Mouse (Mus musculus) liver, embryonic 14.5 days (tissue): ENCODE measurements around the gene Rps27l. TPM values are rescaled to one million over a fixed set of nuclear protein-coding genes. Genes with fewer than 3 reads are reported as not detected.

ENCODE experiments used
- ATAC-seq: fragments of 200-750 bp; cut with Nextera tagmentation; 2 replicates; pipeline ENCODE4 v1.8.0; 2017; ENCODE audit warnings: moderate number of reproducible peaks, mild to moderate bottlenecking, moderate library complexity; ENCODE audit not compliant: insufficient read depth
- DNase-seq, 3 experiments: peaks; one replicate each; pipeline ENCODE4 v3.0.0-alpha.2; 2012 to 2013; ENCODE audit warnings: low read depth in 3 of 3, low spot score in 3 of 3
- H3K27ac ChIP-seq: fragments of 300-500 bp; sonication (generic); 2 replicates; pipeline ENCODE4 v1.5.1; 2014; ENCODE audit warnings: moderate library complexity, mild to moderate bottlenecking, control low read depth, inconsistent platforms
- H3K27me3 ChIP-seq: fragments of 300-500 bp; sonication (generic); 2 replicates; pipeline ENCODE4 v1.6.1; 2014; ENCODE audit warnings: mild to moderate bottlenecking, low read length, moderate library complexity; ENCODE audit not compliant: control insufficient read depth, insufficient read depth
- H3K36me3 ChIP-seq: fragments of 300-500 bp; sonication (generic); replicated peaks from 2 replicates; pipeline ENCODE4 v1.6.1; 2014; ENCODE audit warnings: low read depth; ENCODE audit not compliant: control insufficient read depth, insufficient read depth
- H3K4me1 ChIP-seq, 2 experiments: fragments of 200-500 bp in 1 of 2; fragments of 300-500 bp in 1 of 2; sonication (generic) in 1 of 2; replicated peaks; 2 replicates each; pipeline ENCODE4 v1.6.1; 2012 to 2014; ENCODE audit warnings: antibody characterized with exemption in 1 of 2, inconsistent platforms in 1 of 2, low read length in 1 of 2; ENCODE audit not compliant: control insufficient read depth in 2 of 2, insufficient read depth in 2 of 2
- H3K4me2 ChIP-seq: fragments of 300-500 bp; sonication (generic); 2 replicates; pipeline ENCODE4 v1.6.1; 2014; ENCODE audit warnings: low read depth, mild to moderate bottlenecking, control low read depth, moderate library complexity
- H3K4me3 ChIP-seq, 2 experiments: fragments of 200-500 bp in 1 of 2; fragments of 300-500 bp in 1 of 2; sonication (generic) in 1 of 2; 2 replicates each; pipeline ENCODE4 v1.5.1; 2012 to 2014; ENCODE audit warnings: low read depth in 2 of 2, low read length in 2 of 2, mild to moderate bottlenecking in 2 of 2, control low read depth in 1 of 2, inconsistent platforms in 1 of 2, moderate library complexity in 1 of 2; ENCODE audit not compliant: insufficient read depth in 1 of 2
- H3K9ac ChIP-seq: fragments of 300-500 bp; sonication (generic); replicated peaks from 2 replicates; pipeline ENCODE4 v1.6.1; 2014; ENCODE audit warnings: mild to moderate bottlenecking, control low read depth, moderate library complexity
- H3K9me3 ChIP-seq: fragments of 300-500 bp; sonication (generic); 2 replicates; pipeline ENCODE4 v1.6.1; 2016; ENCODE audit warnings: low read length, mixed read lengths; ENCODE audit not compliant: control insufficient read depth
- CTCF ChIP-seq: IDR thresholded peaks from 2 replicates; pipeline ENCODE4 v1.5.1; 2016; ENCODE audit warnings: antibody characterized with exemption, low read depth, control low read depth
- EP300 ChIP-seq: IDR thresholded peaks from 2 replicates; pipeline ENCODE4 v1.6.1; 2016; ENCODE audit warnings: antibody characterized with exemption, low read depth
- WGBS: fragments of 180-500 bp; shearing (Covaris S2); extraction: QIAGEN DNeasy Blood & Tissue Kit; methylation state at CpG from one replicate; pipeline ENCODE4 v1.1.7; 2014; ENCODE audit not compliant: insufficient replicate concordance; 5-methylcytosine and 5-hydroxymethylcytosine counted together
- polyA plus RNA-seq, 2 experiments: library from polyadenylated mRNA; depleted of rRNA in 1 of 2; stranded (reverse) in 1 of 2; unstranded in 1 of 2; fragments of >200 nt; fragmentation: Nextera tagmentation in 1 of 2; extraction: Ambion mirVana in 1 of 2; gene quantifications; 2 replicates each; pipeline versions ENCODE4 v1.2.1 to v1.2.3; 2012 to 2014

The Rps27l gene
- polyA plus RNA-seq, 2 experiments = 238 to 652 TPM

DNA sequence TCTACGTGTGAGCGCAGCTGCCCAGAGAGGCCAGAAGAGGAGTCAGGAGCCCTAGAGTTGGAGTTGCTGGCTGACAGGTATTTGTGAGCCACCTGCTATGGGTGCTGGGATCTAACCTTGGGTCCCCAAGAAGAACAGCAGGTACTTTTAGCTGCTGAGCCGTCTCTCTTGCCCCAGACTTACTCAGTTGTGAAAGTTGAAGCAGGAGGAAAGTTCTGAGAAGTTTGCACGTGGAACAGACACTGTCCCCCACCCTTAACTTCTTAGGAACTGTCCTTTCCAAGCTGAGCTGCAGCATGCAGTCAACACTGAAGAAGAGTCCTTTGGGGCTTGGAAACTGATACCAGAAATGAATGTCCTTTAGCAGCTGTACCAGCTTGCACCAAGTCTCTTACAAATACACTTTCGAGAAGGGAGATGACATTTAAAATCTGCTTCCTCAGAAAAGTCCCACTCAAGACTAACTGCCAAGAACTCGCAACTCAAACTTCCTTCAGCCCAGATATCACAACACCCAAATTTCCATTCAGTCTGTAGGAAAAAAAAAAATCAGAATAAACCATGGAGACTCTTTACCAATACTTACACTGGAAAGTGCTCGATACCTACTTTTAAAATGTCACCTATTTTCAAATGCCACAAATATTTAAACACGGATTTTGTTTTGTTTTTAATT, 28.5 kb upstream of the Rps27l start:
- no peaks in the 10 kb centered on the region for H3K9me3 ChIP-seq
- TF ChIP-seq EP300 = no peak
- TF ChIP-seq CTCF = no peak
- H3K36me3 ChIP-seq = peaks cover 8% of the 10 kb centered on the region
- DNase-seq = no peak
- peak overlapping the region; percentile 74 for H3K4me2 ChIP-seq
- peaks cover 57 to 62% of the 10 kb centered on the region in 2 experiments for H3K4me1 ChIP-seq
- H3K27ac ChIP-seq = peak overlapping the region; percentile 97
- peak overlapping the region; percentile 57 to 96 for H3K4me3 ChIP-seq
- no peak for ATAC-seq
- 48% methylated on average over 8 of the region's 8 CpGs for WGBS
- H3K9ac ChIP-seq = peak overlapping the region; percentile 73
- no peaks in the 10 kb centered on the region for H3K27me3 ChIP-seq

GRCm38 (mm10) chr9:66917892-66918255, 28.0 kb upstream of the Rps27l start:
- no peak for TF ChIP-seq CTCF
- no peak for TF ChIP-seq EP300
- Histone ChIP-seq H3K4me2 (peak overlapping the region; percentile 74), H3K36me3 (peaks cover 5% of the 10 kb centered on the region), H3K9me3 (no peaks in the 10 kb centered on the region), H3K4me3 (peak overlapping the region; percentile 91 to 96), H3K9ac (peak overlapping the region; percentile 99), H3K27ac (peak overlapping the region; percentile 97), H3K4me1 (peaks cover 52 to 57% of the 10 kb centered on the region in 2 experiments), H3K27me3 (no peaks in the 10 kb centered on the region)
- 47% methylated on average over 1 of the region's 1 CpGs for WGBS
- DNase-seq = no peak
- ATAC-seq = no peak

- H3K4me2 ChIP-seq = peak overlapping the region; percentile 74
- no peaks in the 10 kb centered on the region for H3K27me3 ChIP-seq
- TF ChIP-seq CTCF (no peak), EP300 (no peak)
- peaks cover 5% of the 10 kb centered on the region for H3K36me3 ChIP-seq
- H3K27ac ChIP-seq = peak overlapping the region; percentile 97
- ATAC-seq (no peak), DNase-seq (no peak)
- H3K4me3 ChIP-seq = peak overlapping the region; percentile 91 to 96
- no peaks in the 10 kb centered on the region for H3K9me3 ChIP-seq
- peak overlapping the region; percentile 99 for H3K9ac ChIP-seq
- peaks cover 44 to 47% of the 10 kb centered on the region in 2 experiments for H3K4me1 ChIP-seq
- 2% methylated on average over 27 of the region's 27 CpGs for WGBS
Measured at GRCm38 (mm10) chr9:66918672-66919330, 27.1 kb upstream of the Rps27l start.

DNA sequence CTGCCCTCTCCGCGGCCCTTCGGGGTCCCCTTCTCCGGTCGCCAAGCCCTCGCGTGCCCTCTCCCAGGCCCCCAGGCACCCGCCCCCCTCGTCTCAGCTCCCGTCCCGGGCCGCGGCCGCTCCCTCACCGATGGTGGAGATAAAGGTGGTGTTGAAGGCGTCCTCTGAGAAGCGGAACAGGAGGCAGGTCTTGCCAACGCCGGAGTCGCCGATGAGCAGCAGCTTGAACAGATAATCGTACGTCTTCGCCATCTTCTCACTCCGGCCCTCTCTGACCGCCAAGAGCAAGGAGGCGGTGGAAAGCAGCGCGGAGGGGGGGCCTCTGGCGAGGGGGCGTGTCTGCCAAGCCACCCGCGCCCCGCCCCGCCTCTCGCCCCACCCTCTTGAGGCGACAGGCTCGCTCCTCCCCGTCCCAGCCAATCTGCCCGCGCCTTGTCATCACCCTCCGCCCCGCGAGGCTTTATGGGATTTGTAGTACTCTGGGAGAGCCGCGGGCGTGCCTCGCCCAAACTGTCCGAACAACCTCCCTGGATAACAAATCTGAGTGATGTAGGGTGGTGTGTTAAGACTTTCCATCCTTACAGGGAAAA, 26.4 kb upstream of the Rps27l start, which contains the start of gene Rab8b:
TSS of gene Rab8b (minus strand) at position 306 of the 590 bp plus-strand sequence.
- Histone ChIP-seq H3K36me3 (peaks cover 5% of the 10 kb centered on the region), H3K27ac (peak within 1 kb of the TSS; percentile 97), H3K4me2 (peak within 1 kb of the TSS; percentile 74), H3K4me3 (peak within 1 kb of the TSS; percentile 91 to 96), H3K9ac (peak within 1 kb of the TSS; percentile 99), H3K9me3 (no peaks in the 10 kb centered on the region), H3K27me3 (no peaks in the 10 kb centered on the region), H3K4me1 (peaks cover 37 to 41% of the 10 kb centered on the region in 2 experiments)
- TF ChIP-seq CTCF = no peak
- TF ChIP-seq EP300 = 0 out of 2 replicates have a peak, but pooled peaks have one; percentile 18
- peak; percentile 94 to 95 (median 95) for DNase-seq
- peak; percentile 92 for ATAC-seq
- under 1% methylated on average over 45 of the region's 49 CpGs for WGBS

GRCm38 (mm10) chr9:66919981-66920380, 25.9 kb upstream of the Rps27l start:
- peaks cover 2% of the 10 kb centered on the region for H3K36me3 ChIP-seq
- WGBS = under 1% methylated on average over 14 of the region's 14 CpGs
- H3K9ac ChIP-seq = peak overlapping the region; percentile 53
- DNase-seq = no peak
- peak overlapping the region; percentile 74 for H3K4me2 ChIP-seq
- TF ChIP-seq EP300 = no peak
- no peak for TF ChIP-seq CTCF
- peak overlapping the region; percentile 71 to 96 for H3K4me3 ChIP-seq
- H3K9me3 ChIP-seq = no peaks in the 10 kb centered on the region
- peaks cover 32 to 36% of the 10 kb centered on the region in 2 experiments for H3K4me1 ChIP-seq
- H3K27ac ChIP-seq = no peak overlapping the region
- no peaks in the 10 kb centered on the region for H3K27me3 ChIP-seq
- ATAC-seq = no peak
